Comparison of ENCODE assay signal across 13 mouse cellular contexts in genomic region chr13:108527090-108527770, GRCm38 (mm10).
DNase-seq lines count a peak whose midpoint lies in the region; ATAC-seq lines count a peak whose summit lies in the region.
"Had no signal": no experiment of that assay in that cellular context is flagged by ENCODE, and none has a peak within 500 bp of the region (broad histone marks: within the 10 kb centered on the region; RNA-seq: fewer than 3 reads in every experiment).

No protein-coding gene starts in this region.

- no peaks in the 10 kb centered on the region for H3K9me3 ChIP-seq in heart, embryonic 16.5 days (replicated peaks; ENCODE audit: control insufficient read depth, low read length)
- no peaks in the 10 kb centered on the region; the same call in 1 of the 2 replicates for H3K9me3 ChIP-seq in liver, embryonic 15.5 days (replicated peaks)
- H3K9me3 ChIP-seq: embryonic facial prominence, embryonic 15.5 days; hindbrain, embryonic 12.5 days; stomach, embryonic 15.5 days had no signal

- intact Hi-C loops in heart, postnatal 36 days (cut with DNase I): no loop called here

- no peak overlapping the region for H3K4me2 ChIP-seq in heart, embryonic 16.5 days (ENCODE audit: low read depth, low read length)
- no peak overlapping the region for H3K4me2 ChIP-seq in liver, embryonic 15.5 days
- H3K4me2 ChIP-seq: embryonic facial prominence, embryonic 15.5 days; hindbrain, embryonic 12.5 days; stomach, embryonic 15.5 days had no signal

- ATAC-seq in heart, embryonic 16.5 days (replicated peaks; ENCODE audit: extremely low read depth, insufficient read depth, low FRiP score): peak; percentile 78
- ATAC-seq in activated CD4-positive, CD25-positive, alpha-beta regulatory T cell, adult 4 months: peak; percentile 43
- peak; percentile 51; the same call in 1 of the 2 replicates for ATAC-seq in liver, embryonic 15.5 days (ENCODE audit: insufficient read depth)

- H3K27ac ChIP-seq in heart, embryonic 16.5 days (ENCODE audit: low read length): peak overlapping the region; percentile 57
- H3K27ac ChIP-seq in liver, embryonic 15.5 days (replicated peaks): no peak overlapping the region
- H3K27ac ChIP-seq: embryonic facial prominence, embryonic 15.5 days; hindbrain, embryonic 12.5 days; stomach, embryonic 15.5 days had no signal

- no peak for DNase-seq in heart, postnatal 36 days
- DNase-seq in B cell, adult 2 months: peak; percentile 3 to 13
- no peak for DNase-seq in adrenal gland, postnatal 25 days
- DNase-seq in cerebellum, adult 18-20 months: no peak
- DNase-seq: gastrocnemius, postnatal 10 days; kidney, adult 18-20 months; lung, postnatal 36 days had no signal

- no peaks in the 10 kb centered on the region for H3K36me3 ChIP-seq in heart, embryonic 16.5 days (ENCODE audit: control insufficient read depth, insufficient read depth)
- no peaks in the 10 kb centered on the region for H3K36me3 ChIP-seq in liver, embryonic 15.5 days (replicated peaks)
- H3K36me3 ChIP-seq: embryonic facial prominence, embryonic 15.5 days; hindbrain, embryonic 12.5 days; stomach, embryonic 15.5 days had no signal

- no peaks in the 10 kb centered on the region for H3K27me3 ChIP-seq in heart, embryonic 16.5 days (ENCODE audit: control insufficient read depth, insufficient read depth, low read length)
- no peaks in the 10 kb centered on the region for H3K27me3 ChIP-seq in liver, embryonic 15.5 days
- H3K27me3 ChIP-seq: embryonic facial prominence, embryonic 15.5 days; hindbrain, embryonic 12.5 days; stomach, embryonic 15.5 days had no signal

- WGBS in heart, embryonic 16.5 days: 43% methylated on average over 7 of the region's 7 CpGs
- whole genome bisulfite sequencing in liver, embryonic 15.5 days (ENCODE audit: insufficient replicate concordance): 41% methylated on average over 7 of the region's 7 CpGs

- H3K4me1 ChIP-seq in heart, embryonic 16.5 days (ENCODE audit: control insufficient read depth, insufficient read depth, low read length): peaks cover 16% of the 10 kb centered on the region
- H3K4me1 ChIP-seq in liver, embryonic 15.5 days (replicated peaks): peaks cover 4% of the 10 kb centered on the region; the same call in 1 of the 2 replicates
- H3K4me1 ChIP-seq: hindbrain, embryonic 12.5 days; stomach, embryonic 15.5 days had no signal

- H3K4me3 ChIP-seq in heart, embryonic 16.5 days (ENCODE audit: low read length): no peak overlapping the region
- H3K4me3 ChIP-seq in liver, embryonic 15.5 days (replicated peaks): no peak overlapping the region
- H3K4me3 ChIP-seq: embryonic facial prominence, embryonic 15.5 days; hindbrain, embryonic 12.5 days; stomach, embryonic 15.5 days had no signal

- H3K9ac ChIP-seq in heart, embryonic 16.5 days (ENCODE audit: low read length): no peak overlapping the region; the same call in 1 of the 2 replicates
- no peak overlapping the region for H3K9ac ChIP-seq in liver, embryonic 15.5 days
- H3K9ac ChIP-seq: embryonic facial prominence, embryonic 15.5 days; hindbrain, embryonic 12.5 days; stomach, embryonic 15.5 days had no signal

Comparison
In these comparisons a context has a peak if more than half of its experiments do, and no peak if none do; other contexts are left out.
1. DNase-seq: peak in B cell, adult 2 months (2 of 2); none in heart, postnatal 36 days (0 of 2), adrenal gland, postnatal 25 days (single experiment) and cerebellum, adult 18-20 months (0 of 2).
2. Peak in every context shown above with its lines, with median percentiles within 50 percentile points of each other: ATAC-seq.